Mouse (Mus musculus) limb, embryonic 15.5 days (tissue): ENCODE measurements around the gene BC049715. TPM values are rescaled to one million over a fixed set of nuclear protein-coding genes. Genes with fewer than 3 reads are reported as not detected.

Experiments
- ATAC-seq: fragments of 200-750 bp; cut with Nextera tagmentation; 2 replicates; pipeline ENCODE4 v1.8.0; 2017; ENCODE audit warnings: low read depth, moderate TSS enrichment; ENCODE audit not compliant: insufficient number of reproducible peaks, low FRiP score, low TSS enrichment
- H3K27ac ChIP-seq: fragments of 300-500 bp; sonication (generic); 2 replicates; pipeline ENCODE4 v1.5.1; 2015; ENCODE audit warnings: moderate library complexity, mild to moderate bottlenecking, inconsistent platforms
- H3K27me3 ChIP-seq: fragments of 300-500 bp; sonication (generic); 2 replicates; pipeline ENCODE4 v1.6.1; 2015; ENCODE audit warnings: inconsistent platforms
- H3K36me3 ChIP-seq: fragments of 300-500 bp; sonication (generic); 2 replicates; pipeline ENCODE4 v1.6.1; 2015; ENCODE audit warnings: inconsistent platforms
- H3K4me1 ChIP-seq: fragments of 300-500 bp; sonication (generic); 2 replicates; pipeline ENCODE4 v1.6.1; 2015; ENCODE audit warnings: inconsistent platforms
- H3K4me2 ChIP-seq: fragments of 300-500 bp; sonication (generic); 2 replicates; pipeline ENCODE4 v1.6.1; 2015; ENCODE audit warnings: mild to moderate bottlenecking, inconsistent platforms
- H3K4me3 ChIP-seq: fragments of 300-500 bp; sonication (generic); 2 replicates; pipeline ENCODE4 v1.5.1; 2015; ENCODE audit warnings: mild to moderate bottlenecking, inconsistent platforms
- H3K9ac ChIP-seq: fragments of 300-500 bp; sonication (generic); 2 replicates; pipeline ENCODE4 v1.6.1; 2015; ENCODE audit warnings: inconsistent platforms
- H3K9me3 ChIP-seq: fragments of 300-500 bp; sonication (generic); 2 replicates; pipeline ENCODE4 v1.6.1; 2016; ENCODE audit warnings: inconsistent platforms
- WGBS: fragments of 180-500 bp; shearing (Covaris S2); methylation state at CpG from one replicate; pipeline ENCODE4 v1.1.7; 2015; 5-methylcytosine and 5-hydroxymethylcytosine counted together
- polyA plus RNA-seq: library from polyadenylated mRNA; unstranded; fragments of >200 nt; fragmentation: Nextera tagmentation; extraction: Ambion mirVana; gene quantifications from 2 replicates; pipeline ENCODE4 v1.2.1, GENCODE M21; 2015

The BC049715 gene
- polyA plus RNA-seq, 1 experiment from 2014 or later, result 1.4 TPM

DNA sequence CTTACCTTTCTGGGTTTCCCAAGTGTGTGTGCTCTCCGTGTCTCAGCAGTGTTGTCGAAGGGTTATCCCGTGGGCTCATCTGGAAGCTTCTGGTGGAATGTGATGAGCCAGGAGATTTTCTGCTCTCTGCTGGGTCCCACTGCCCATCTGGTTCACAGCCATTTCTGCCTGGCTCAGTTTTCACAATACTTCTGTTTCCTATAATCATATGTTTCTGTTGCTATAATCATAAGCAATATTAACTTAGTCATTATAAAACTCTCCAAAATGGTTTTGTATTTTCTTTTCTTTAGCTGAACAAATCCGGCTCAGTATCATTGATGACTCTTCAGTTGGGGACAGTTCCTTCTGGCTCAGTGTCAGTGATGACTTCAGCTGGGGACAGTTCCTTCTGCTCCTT lies 7.9 kb downstream of the BC049715 start, which contains the start of gene Smco3:
Gene Smco3 (minus strand): TSS at position 101 of the 400 bp plus-strand sequence.
- WGBS, result 40% methylated on average over 4 of the region's 4 CpGs
- H3K4me2 ChIP-seq, result no peak within 1 kb of the TSS
- no peaks in the 10 kb centered on the region for H3K9me3 ChIP-seq
- H3K27me3 ChIP-seq, result no peaks in the 10 kb centered on the region
- H3K4me3 ChIP-seq, result no peak within 1 kb of the TSS
- no peaks in the 10 kb centered on the region for H3K36me3 ChIP-seq
- no peak for ATAC-seq
- H3K27ac ChIP-seq, result no peak within 1 kb of the TSS
- H3K4me1 ChIP-seq, result no peaks in the 10 kb centered on the region
- H3K9ac ChIP-seq, result no peak within 1 kb of the TSS

DNA sequence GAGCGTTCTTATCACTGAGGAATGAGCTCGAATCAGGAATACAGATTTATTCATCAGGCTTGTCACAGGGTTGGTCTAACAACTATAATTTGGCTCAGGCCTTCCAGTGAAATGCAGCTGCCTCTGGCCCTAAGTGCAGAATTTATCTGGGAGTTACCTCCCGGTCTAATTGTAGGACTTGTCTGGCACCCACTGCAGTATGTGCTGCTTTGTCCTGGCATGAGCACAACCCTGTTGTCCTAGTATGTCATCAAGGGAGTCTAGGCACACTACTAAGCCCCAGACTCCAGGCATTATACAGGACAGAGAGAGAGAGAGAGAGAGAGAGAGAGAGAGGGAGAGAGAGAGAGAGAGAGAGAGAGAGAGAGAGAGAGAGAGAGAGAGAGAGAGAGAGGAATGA lies 9.9 kb downstream of the BC049715 start:
- Histone ChIP-seq H3K4me1 (no peaks in the 10 kb centered on the region), H3K4me2 (no peak overlapping the region), H3K27ac (no peak overlapping the region), H3K9me3 (no peaks in the 10 kb centered on the region), H3K27me3 (no peaks in the 10 kb centered on the region), H3K36me3 (no peaks in the 10 kb centered on the region), H3K4me3 (no peak overlapping the region), H3K9ac (no peak overlapping the region)
- no peak for ATAC-seq
- WGBS, result 77% methylated on average over 3 of the region's 3 CpGs

DNA sequence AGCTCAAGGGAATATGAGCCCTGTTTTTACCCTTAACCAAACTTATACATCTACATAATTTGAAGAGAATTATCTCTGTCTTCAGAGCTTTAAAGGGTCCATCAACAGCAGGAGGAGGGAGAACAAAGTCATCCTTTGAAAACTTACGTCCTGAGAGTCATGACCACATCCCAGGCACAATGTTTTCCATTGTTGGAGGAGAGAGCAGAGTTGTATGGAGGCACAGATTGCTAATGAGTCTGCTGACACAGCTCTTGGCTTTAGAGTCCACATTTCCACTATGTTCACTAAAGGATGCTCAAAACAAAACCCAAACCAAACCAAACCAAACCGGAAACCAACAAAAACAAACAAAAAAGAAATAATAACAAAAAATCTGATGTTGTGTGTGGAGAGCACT lies 17.5 kb downstream of the BC049715 start:
- no peak for ATAC-seq
- Histone ChIP-seq H3K4me3 (no peak overlapping the region), H3K27ac (no peak overlapping the region), H3K27me3 (no peaks in the 10 kb centered on the region), H3K9me3 (no peaks in the 10 kb centered on the region), H3K36me3 (no peaks in the 10 kb centered on the region), H3K9ac (no peak overlapping the region), H3K4me1 (no peaks in the 10 kb centered on the region), H3K4me2 (no peak overlapping the region)
- WGBS, result 71% methylated on average over 2 of the region's 2 CpGs

DNA sequence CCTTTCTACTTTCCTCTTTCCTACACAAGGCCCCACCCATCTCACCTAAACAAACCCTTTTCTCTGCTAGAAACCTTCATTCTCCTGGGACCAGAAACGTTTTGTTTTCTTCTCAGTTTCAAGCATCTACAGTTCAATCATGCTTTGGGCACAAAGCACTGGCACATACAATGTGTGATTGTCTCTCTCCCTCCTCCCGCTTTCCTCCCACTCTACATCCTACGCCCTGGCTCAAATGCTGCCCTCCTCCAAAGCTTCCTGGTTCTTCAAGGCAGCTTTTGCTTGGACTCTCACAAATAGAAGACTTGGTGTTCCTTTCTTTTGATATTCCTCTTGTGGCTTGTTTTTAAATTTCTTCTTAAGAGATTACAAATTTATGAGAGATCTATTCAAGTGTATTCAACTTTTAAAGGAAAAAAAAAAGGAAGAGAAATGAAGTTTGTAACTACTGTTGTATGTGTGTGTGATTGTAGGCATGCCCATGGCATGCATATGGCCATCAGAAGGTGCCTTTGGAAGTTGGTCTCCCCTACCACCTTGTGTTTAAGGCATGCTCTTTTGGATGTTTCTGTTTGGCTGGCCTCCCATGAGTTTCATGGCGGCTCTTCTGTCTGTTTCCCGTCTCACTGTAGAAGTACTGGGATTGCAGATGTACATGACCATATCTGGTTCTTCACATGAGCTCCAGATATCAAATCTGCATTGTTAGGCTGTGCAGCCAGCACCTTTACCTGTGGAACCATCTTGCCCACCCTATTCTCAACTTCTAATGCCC lies 18.5 kb downstream of the BC049715 start:
- H3K27me3 ChIP-seq, result no peaks in the 10 kb centered on the region
- H3K9me3 ChIP-seq, result no peaks in the 10 kb centered on the region
- 75% methylated on average over 5 of the region's 5 CpGs for WGBS
- no peak overlapping the region for H3K4me3 ChIP-seq
- H3K36me3 ChIP-seq, result no peaks in the 10 kb centered on the region
- no peak for ATAC-seq
- no peaks in the 10 kb centered on the region for H3K4me1 ChIP-seq
- H3K9ac ChIP-seq, result no peak overlapping the region
- H3K4me2 ChIP-seq, result no peak overlapping the region
- H3K27ac ChIP-seq, result no peak overlapping the region

DNA sequence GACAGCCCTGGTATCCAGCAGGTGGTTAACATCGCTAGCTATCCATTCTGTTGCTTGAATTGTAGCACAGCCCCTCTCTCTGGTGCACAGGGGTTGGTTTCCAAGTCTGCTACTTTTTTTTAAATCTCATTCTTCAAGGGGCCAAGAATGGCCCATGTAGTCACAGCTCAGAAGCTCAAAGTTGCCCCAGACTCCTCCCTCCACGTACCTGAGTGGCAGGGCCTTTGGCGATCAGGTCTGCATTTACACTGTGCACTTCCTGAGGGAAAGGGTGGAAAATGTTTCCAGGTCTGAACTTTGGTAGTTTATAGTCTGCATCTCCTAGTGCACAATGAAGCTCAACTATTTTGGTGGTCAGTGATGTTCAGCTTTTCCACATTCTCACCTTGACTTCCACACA lies 19.8 kb downstream of the BC049715 start:
- Histone ChIP-seq H3K27me3 (no peaks in the 10 kb centered on the region), H3K36me3 (no peaks in the 10 kb centered on the region), H3K4me3 (no peak overlapping the region), H3K4me2 (no peak overlapping the region), H3K9ac (no peak overlapping the region), H3K4me1 (peaks cover under 1% of the 10 kb centered on the region; the same call in 1 of the 2 replicates), H3K9me3 (no peaks in the 10 kb centered on the region), H3K27ac (no peak overlapping the region)
- 90% methylated on average over 3 of the region's 3 CpGs for WGBS
- no peak for ATAC-seq

DNA sequence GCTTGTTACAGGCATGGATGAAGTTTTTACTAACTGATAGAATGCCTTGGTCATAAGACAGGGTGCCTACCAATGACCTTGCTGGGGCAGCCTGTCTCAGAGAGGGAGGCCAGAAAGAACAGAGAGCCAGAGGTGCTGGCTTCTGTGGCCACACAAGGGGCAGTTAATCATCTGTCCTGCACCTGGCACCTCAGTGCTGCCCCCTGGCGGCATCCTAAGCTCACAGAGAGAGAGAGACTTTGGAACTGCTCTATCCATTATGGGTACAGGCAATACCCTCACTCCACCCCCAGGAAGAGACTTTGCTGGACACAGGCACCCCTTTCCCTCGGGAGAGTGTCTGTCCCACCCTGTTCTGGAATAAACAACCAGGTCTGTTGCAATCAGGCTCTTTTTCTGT lies 20.4 kb downstream of the BC049715 start:
- Histone ChIP-seq H3K4me3 (no peak overlapping the region), H3K36me3 (no peaks in the 10 kb centered on the region), H3K9me3 (no peaks in the 10 kb centered on the region), H3K9ac (no peak overlapping the region), H3K27ac (no peak overlapping the region), H3K27me3 (no peaks in the 10 kb centered on the region), H3K4me2 (no peak overlapping the region), H3K4me1 (peaks cover 6% of the 10 kb centered on the region)
- WGBS, result 19% methylated on average over 2 of the region's 2 CpGs
- ATAC-seq, result no peak

DNA sequence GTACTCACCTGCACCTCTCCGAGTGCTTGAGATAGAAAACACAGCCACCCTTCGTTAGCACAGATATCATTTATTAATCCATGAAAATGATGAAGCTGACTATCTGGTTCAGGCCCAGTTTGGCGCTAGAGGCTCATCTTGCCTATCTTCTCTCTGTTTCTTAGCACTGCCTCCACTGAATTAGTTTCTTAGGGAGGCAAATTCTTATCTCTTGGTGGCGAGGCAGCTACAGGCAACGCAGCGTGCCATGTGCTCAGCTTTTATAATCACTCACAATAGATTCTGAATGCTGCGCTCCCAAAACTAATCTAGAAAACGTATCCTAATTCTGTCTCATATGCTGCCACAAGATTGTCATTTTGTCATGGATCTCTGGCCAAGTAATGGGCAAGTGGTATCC lies 21.0 kb downstream of the BC049715 start:
- ATAC-seq, result no peak
- H3K4me3 ChIP-seq, result no peak overlapping the region
- whole genome bisulfite sequencing, result 89% methylated on average over 8 of the region's 8 CpGs

DNA sequence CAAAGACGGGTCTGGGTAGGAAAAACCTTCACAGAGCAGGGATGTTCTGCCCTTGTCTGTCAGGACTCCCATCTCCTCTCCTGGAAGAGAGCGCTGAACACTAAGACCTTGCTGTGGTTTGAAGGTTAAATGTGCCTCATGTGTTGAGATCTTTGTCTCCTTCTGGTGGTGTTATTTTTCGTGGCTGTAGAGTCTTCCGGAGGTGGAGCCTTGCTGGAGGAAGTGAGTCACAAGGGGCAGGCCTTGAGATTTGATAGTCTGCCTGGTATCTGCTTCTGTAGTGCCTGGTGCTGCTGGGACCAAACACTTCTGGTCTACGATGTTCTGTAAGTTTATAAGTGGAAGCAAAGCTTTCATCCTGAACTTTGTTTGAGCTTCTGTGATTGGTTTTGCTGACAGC lies 21.5 kb downstream of the BC049715 start:
- Histone ChIP-seq H3K4me3 (no peak overlapping the region), H3K4me2 (no peak overlapping the region), H3K36me3 (no peaks in the 10 kb centered on the region), H3K9ac (no peak overlapping the region), H3K27me3 (no peaks in the 10 kb centered on the region), H3K4me1 (peaks cover 7% of the 10 kb centered on the region), H3K27ac (no peak overlapping the region), H3K9me3 (no peaks in the 10 kb centered on the region)
- WGBS, result 89% methylated on average over 5 of the region's 5 CpGs
- no peak for ATAC-seq

More for the DNA sequence above, 21.0 kb downstream of the BC049715 start:
- Histone ChIP-seq H3K9me3 (no peaks in the 10 kb centered on the region), H3K9ac (no peak overlapping the region), H3K27ac (no peak overlapping the region), H3K36me3 (no peaks in the 10 kb centered on the region), H3K27me3 (no peaks in the 10 kb centered on the region), H3K4me2 (no peak overlapping the region), H3K4me1 (peaks cover 7% of the 10 kb centered on the region)

DNA sequence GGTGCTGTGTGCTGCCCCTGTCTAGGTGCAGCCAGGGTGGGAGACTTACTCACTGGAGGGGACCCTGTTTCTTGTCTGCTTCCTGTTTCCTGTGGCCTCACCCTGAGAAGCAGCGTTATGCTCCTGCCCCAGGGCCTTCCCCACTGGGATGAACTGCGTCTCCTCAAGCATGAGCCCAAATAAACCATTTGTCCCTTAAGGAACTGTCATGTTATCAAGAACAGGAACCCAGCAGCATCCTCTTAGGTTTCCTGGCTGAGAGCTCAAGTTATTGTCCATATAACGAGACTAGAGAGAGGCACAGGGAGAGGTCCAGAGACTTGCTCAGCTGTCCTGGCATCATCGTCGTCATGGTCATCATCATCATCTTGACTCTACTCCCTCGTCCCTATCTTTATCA lies 22.8 kb downstream of the BC049715 start:
- no peak for ATAC-seq
- H3K9me3 ChIP-seq, result no peaks in the 10 kb centered on the region
- no peak overlapping the region for H3K4me2 ChIP-seq
- H3K36me3 ChIP-seq, result no peaks in the 10 kb centered on the region
- H3K4me1 ChIP-seq, result peaks cover 8% of the 10 kb centered on the region
- 66% methylated on average over 6 of the region's 6 CpGs for WGBS
- H3K27ac ChIP-seq, result no peak overlapping the region
- H3K27me3 ChIP-seq, result no peaks in the 10 kb centered on the region
- no peak overlapping the region for H3K4me3 ChIP-seq
- H3K9ac ChIP-seq, result no peak overlapping the region

DNA sequence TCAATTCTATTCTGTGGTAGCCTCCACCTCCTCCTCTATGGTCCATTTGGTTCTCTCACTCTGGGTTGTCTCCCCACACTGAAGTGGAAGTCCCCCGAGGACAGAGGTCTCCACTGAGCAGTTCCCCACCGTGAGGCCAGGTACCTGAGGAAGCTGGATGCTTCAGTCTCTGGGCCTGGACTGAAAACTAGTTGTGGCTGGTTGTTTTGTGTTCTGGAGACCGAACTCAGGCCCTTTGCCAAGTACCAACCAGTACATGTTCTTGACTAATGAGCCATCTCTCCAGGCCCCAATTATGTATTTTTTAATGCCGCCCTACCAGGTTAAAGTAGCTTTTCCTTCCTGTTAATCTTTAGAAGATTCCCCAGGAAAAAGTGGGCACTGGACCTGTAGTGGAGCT lies 24.9 kb downstream of the BC049715 start:
- no peak overlapping the region for H3K9ac ChIP-seq
- no peaks in the 10 kb centered on the region for H3K27me3 ChIP-seq
- H3K36me3 ChIP-seq, result no peaks in the 10 kb centered on the region
- ATAC-seq, result no peak
- H3K4me2 ChIP-seq, result no peak overlapping the region
- 66% methylated on average over 4 of the region's 4 CpGs for WGBS
- peaks cover 21% of the 10 kb centered on the region for H3K4me1 ChIP-seq
- H3K27ac ChIP-seq, result peak overlapping the region; percentile 30
- H3K9me3 ChIP-seq, result no peaks in the 10 kb centered on the region
- H3K4me3 ChIP-seq, result no peak overlapping the region

DNA sequence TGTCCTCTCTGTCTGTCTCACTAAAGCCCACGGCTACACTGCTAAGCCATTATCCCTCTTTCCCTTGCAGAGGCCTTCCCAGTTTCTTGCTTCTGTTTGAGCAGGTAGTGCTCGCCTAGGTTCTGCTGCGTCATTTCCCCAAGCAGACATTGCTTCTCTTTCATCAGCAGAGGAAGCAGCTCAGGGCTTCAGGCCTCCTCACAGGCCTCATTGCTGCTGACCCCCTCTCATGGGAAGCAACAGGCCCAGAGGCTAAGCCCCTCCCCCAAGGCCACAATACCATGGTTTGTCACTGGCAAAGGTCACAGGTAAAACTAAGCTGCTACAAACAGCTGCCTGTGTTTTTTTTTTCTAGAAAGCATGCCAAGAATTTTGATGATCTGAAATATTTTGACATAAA lies 25.3 kb downstream of the BC049715 start:
- Histone ChIP-seq H3K27ac (peak overlapping the region; percentile 30; the same call in 1 of the 2 replicates), H3K4me2 (no peak overlapping the region), H3K27me3 (no peaks in the 10 kb centered on the region), H3K9ac (no peak overlapping the region), H3K4me3 (no peak overlapping the region), H3K9me3 (no peaks in the 10 kb centered on the region), H3K36me3 (no peaks in the 10 kb centered on the region), H3K4me1 (peaks cover 25% of the 10 kb centered on the region)
- WGBS, result 29% methylated on average over 3 of the region's 3 CpGs
- no peak for ATAC-seq

DNA sequence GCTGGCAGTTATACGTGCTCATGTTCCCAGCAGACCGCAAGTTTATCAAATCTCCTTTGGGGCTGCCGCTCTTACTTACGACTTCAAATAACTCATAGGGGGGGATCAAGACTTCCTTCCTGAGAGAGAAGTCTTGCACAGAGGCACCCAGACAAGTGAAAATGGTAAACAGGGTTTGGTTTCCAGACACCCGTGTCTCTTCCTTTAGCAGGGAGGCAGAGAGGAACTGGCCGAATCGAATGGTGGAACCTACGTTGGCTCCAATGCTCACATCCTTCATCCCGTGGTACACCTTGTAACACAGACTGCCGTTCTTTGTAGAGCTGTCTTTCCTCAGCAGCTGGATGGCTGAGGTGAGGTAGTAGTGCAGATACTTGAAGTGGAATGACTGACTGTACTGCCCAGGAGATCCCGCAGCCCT lies 26.9 kb downstream of the BC049715 start:
- H3K27me3 ChIP-seq, result no peaks in the 10 kb centered on the region
- H3K9me3 ChIP-seq, result no peaks in the 10 kb centered on the region
- no peak overlapping the region for H3K4me2 ChIP-seq
- ATAC-seq, result no peak
- no peak overlapping the region for H3K4me3 ChIP-seq
- peaks cover 27% of the 10 kb centered on the region for H3K4me1 ChIP-seq
- H3K27ac ChIP-seq, result no peak overlapping the region
- WGBS, result 81% methylated on average over 11 of the region's 11 CpGs
- no peaks in the 10 kb centered on the region for H3K36me3 ChIP-seq
- no peak overlapping the region for H3K9ac ChIP-seq

DNA sequence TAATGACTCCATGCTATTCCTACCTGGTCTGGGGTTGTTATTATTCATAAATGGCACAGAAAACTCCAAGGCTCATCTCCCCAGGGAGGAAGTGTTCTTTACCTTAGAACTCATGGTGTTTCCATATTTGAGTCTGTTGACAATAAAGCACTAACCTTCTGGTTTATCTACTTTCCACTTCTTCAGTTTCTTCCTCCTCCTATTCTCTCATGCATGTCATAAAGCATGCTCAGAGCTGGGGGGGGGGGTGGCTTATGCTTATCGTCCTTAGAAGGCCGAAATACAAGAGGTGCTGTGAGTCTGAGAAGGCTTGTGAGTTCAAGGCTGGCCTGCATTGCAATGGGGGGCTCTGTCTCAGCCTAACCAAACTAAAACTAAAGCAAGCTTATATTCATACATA lies 27.8 kb downstream of the BC049715 start:
- no peak for ATAC-seq
- H3K9me3 ChIP-seq, result no peaks in the 10 kb centered on the region
- peaks cover 27% of the 10 kb centered on the region for H3K4me1 ChIP-seq
- H3K4me2 ChIP-seq, result no peak overlapping the region
- H3K27me3 ChIP-seq, result no peaks in the 10 kb centered on the region
- no peak overlapping the region for H3K9ac ChIP-seq
- no peak overlapping the region for H3K27ac ChIP-seq
- no peak overlapping the region for H3K4me3 ChIP-seq
- 85% methylated on average over 2 of the region's 2 CpGs for WGBS
- no peaks in the 10 kb centered on the region for H3K36me3 ChIP-seq
